Mouse (Mus musculus) lung, embryonic 16.5 days (tissue): ENCODE data around the gene Entr1. TPM values are rescaled to one million over a fixed set of nuclear protein-coding genes. Genes with fewer than 3 reads are reported as not detected.

Experiments
- ATAC-seq: fragments of 200-750 bp; cut with Nextera tagmentation; 2 replicates; pipeline ENCODE4 v1.8.0; 2017; ENCODE audit warnings: low read depth, mild to moderate bottlenecking, moderate library complexity
- H3K27ac ChIP-seq: fragments of 300-500 bp; sonication (generic); 2 replicates; pipeline ENCODE4 v1.5.1; 2014; ENCODE audit warnings: mild to moderate bottlenecking, control low read depth, low read length
- H3K27me3 ChIP-seq: fragments of 300-500 bp; sonication (generic); 2 replicates; pipeline ENCODE4 v1.6.1; 2014; ENCODE audit warnings: low read depth, low read length, mixed read lengths; ENCODE audit not compliant: control insufficient read depth, insufficient read depth
- H3K36me3 ChIP-seq: fragments of 300-500 bp; sonication (generic); 2 replicates; pipeline ENCODE4 v1.6.1; 2014; ENCODE audit warnings: low read length; ENCODE audit not compliant: control insufficient read depth, insufficient read depth
- H3K4me1 ChIP-seq: fragments of 300-500 bp; sonication (generic); replicated peaks from 2 replicates; pipeline ENCODE4 v1.6.1; 2014; ENCODE audit warnings: low read length, mixed read lengths; ENCODE audit not compliant: control insufficient read depth, insufficient read depth
- H3K4me2 ChIP-seq: fragments of 300-500 bp; sonication (generic); 2 replicates; pipeline ENCODE4 v1.6.1; 2014; ENCODE audit warnings: low read depth, low read length, control low read depth
- H3K4me3 ChIP-seq: fragments of 300-500 bp; sonication (generic); 2 replicates; pipeline ENCODE4 v1.5.1; 2014; ENCODE audit warnings: mild to moderate bottlenecking, low read length, control low read depth
- H3K9ac ChIP-seq: fragments of 300-500 bp; sonication (generic); 2 replicates; pipeline ENCODE4 v1.6.1; 2014; ENCODE audit warnings: low read length, control low read depth
- H3K9me3 ChIP-seq: fragments of 300-500 bp; sonication (generic); 2 replicates; pipeline ENCODE4 v1.6.1; 2016; ENCODE audit warnings: low read length; ENCODE audit not compliant: control insufficient read depth
- WGBS: fragments of 180-500 bp; shearing (Covaris S2); extraction: QIAGEN DNeasy Blood & Tissue Kit; methylation state at CpG from one replicate; pipeline ENCODE4 v1.1.7; 2014; 5-methylcytosine and 5-hydroxymethylcytosine counted together
- polyA plus RNA-seq: library from polyadenylated mRNA; unstranded; fragments of >200 nt; fragmentation: Nextera tagmentation; extraction: Ambion mirVana; gene quantifications from 2 replicates; pipeline ENCODE4 v1.2.1, GENCODE M21; 2015

Gene Entr1
- 112 and 117 TPM in 2 replicates for polyA plus RNA-seq

DNA sequence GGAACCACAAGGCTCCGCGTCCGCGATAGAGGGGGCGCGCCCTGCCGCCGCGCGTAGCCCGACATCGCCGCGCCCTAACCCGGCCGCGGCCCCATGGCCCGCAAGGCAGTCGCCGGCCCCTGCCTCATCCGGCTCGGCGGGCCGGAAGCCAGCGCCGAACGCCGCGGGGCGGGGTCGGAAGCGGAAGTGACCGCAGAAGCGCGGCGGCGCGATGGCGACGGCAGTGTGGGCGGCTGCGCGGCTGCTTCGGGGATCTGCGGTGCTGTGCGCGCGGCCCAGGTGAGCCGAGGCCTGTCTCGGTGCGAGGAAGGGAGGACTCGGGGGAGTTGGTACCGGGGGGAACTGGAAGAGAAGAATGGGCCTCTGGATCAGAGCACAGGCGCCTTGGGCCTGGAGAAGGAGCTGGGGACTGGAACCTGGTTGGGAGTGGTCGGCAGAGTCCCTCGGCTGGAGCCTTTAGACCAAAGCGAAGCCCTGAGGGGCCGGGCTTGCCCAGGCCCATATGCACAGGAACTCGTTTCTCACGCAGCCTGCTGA is at the start of gene Entr1, which contains the start of gene Pmpca:
Gene Entr1, minus strand, starts transcription at position 163 of the 537 bp plus-strand sequence.
Gene Pmpca, plus strand, starts transcription at position 186 of the 537 bp plus-strand sequence.
- Histone ChIP-seq H3K27ac (peak within 1 kb of the TSS; percentile 52; the same call in 1 of the 2 replicates), H3K9me3 (no peaks in the 10 kb centered on the region), H3K4me2 (peak within 1 kb of the TSS; percentile 96), H3K9ac (peak within 1 kb of the TSS; percentile 97), H3K27me3 (no peaks in the 10 kb centered on the region), H3K36me3 (peaks cover 47% of the 10 kb centered on the region), H3K4me1 (peaks cover 15% of the 10 kb centered on the region), H3K4me3 (peak within 1 kb of the TSS; percentile 98)
- peak; percentile 89 for ATAC-seq
- WGBS, result 0% methylated on average over 54 of the region's 60 CpGs

DNA sequence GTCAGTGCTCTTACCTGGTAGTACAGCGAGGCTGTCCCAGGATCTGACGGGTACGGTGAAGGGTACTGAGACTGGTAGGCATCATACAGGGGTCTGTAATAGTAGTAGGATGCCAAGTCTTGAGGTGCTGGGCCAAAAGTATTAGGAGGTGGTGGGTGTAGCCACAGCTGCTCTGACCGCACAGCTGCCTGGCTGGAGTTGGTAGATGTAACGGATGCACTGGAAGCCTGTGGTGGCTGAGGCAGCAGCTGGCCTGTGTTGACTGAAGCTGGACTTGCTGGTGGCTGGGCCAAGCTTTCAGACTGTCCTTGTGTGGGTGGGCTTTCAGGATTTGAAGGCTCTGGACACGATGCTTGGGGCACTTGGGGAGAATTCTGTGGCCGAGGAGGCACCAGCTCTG is 49.3 kb upstream of the Entr1 start:
- Histone ChIP-seq H3K27ac (no peak overlapping the region), H3K9me3 (no peaks in the 10 kb centered on the region), H3K27me3 (no peaks in the 10 kb centered on the region), H3K4me2 (no peak overlapping the region), H3K4me1 (peaks cover 3% of the 10 kb centered on the region; the same call in 1 of the 2 replicates), H3K4me3 (no peak overlapping the region), H3K36me3 (peaks cover 38% of the 10 kb centered on the region), H3K9ac (no peak overlapping the region)
- ATAC-seq, result no peak
- WGBS, result 84% methylated on average over 7 of the region's 7 CpGs

DNA sequence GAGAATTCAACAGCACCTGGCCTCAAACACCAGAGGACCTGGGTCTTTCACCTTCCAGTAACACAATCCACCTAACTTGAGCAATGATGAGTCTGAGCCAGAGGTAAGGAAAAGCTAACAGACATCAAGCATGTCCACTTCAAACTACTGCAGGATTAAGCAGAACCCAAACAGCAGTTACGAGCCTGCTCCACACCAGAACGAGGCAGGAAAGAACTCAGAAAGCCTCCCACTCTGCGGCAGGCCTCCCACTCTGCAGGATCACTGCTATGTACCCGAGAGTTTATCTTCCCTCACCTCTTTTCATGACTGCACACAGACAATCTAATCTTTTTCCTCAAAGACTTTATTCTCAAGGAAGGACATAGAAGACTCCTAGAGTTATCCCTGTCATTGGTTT is 48.1 kb upstream of the Entr1 start:
- no peak overlapping the region for H3K9ac ChIP-seq
- no peaks in the 10 kb centered on the region; the same call in 1 of the 2 replicates for H3K4me1 ChIP-seq
- no peak overlapping the region for H3K4me2 ChIP-seq
- peaks cover 41% of the 10 kb centered on the region for H3K36me3 ChIP-seq
- H3K27me3 ChIP-seq, result no peaks in the 10 kb centered on the region
- 63% methylated on average over 4 of the region's 4 CpGs for WGBS
- no peak for ATAC-seq
- H3K27ac ChIP-seq, result no peak overlapping the region
- no peaks in the 10 kb centered on the region for H3K9me3 ChIP-seq
- H3K4me3 ChIP-seq, result no peak overlapping the region

DNA sequence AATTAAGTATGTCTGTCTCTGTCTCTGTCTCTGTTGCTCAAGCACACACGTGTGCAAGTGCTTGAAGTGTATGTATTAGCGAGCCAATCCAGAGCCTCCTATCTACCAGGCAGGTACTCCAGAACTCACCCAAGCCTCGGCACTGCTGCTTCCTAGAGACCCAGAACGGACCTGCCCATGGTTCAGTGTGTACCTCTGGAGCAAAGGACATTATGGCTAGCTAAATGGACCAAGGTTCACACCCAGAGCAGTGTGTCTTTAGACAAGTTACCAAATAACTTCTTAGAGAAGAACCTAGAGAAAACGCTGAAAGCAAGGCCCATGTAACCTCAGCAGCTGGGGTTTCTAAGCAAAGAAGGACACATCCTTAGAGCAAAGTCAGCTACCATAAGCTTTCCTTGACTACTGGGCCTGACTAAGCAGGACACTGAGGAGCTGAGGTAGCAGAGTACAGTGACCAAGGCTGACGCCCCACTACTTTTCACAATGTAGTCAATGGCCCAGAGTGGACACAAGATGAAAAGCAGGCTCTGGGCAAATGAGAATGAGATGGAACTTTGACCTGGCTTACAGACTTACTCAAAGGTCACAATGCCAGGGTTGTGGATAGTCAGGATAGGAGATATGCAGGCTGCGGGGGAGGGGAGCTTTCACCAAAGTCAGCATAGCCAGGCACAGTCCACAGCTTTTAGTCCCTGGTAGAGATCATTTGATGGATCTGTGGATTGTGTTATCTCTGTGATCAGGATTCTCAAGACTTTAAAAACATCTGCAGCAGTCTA is 45.9 kb upstream of the Entr1 start:
- 87% methylated on average over 7 of the region's 7 CpGs for WGBS
- no peak overlapping the region for H3K9ac ChIP-seq
- H3K27ac ChIP-seq, result no peak overlapping the region
- ATAC-seq, result no peak
- H3K36me3 ChIP-seq, result peaks cover 40% of the 10 kb centered on the region
- H3K9me3 ChIP-seq, result no peaks in the 10 kb centered on the region
- no peaks in the 10 kb centered on the region for H3K4me1 ChIP-seq
- no peak overlapping the region for H3K4me3 ChIP-seq
- no peaks in the 10 kb centered on the region for H3K27me3 ChIP-seq
- H3K4me2 ChIP-seq, result no peak overlapping the region

DNA sequence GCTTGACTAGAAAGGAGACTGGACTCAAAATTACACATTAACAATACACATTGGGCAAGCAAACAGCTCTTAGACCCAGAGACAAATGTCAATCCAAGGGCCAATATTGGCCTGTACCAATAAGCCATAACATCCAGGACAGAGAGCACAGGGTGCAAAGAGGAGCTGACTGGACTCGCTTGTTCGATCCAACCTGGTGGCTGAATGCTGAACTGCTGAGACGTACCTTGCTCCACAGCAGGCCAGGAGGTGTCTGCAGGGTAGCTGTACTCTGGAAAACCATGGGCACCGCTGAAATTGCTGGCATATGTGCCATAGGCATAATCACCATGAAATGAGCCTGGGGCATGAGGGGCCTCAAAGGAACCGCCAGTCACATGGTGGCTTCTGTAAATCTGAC is 40.7 kb upstream of the Entr1 start:
- no peak for ATAC-seq
- 95% methylated on average over 5 of the region's 5 CpGs for WGBS
- Histone ChIP-seq H3K9ac (no peak overlapping the region), H3K27ac (no peak overlapping the region), H3K4me1 (no peaks in the 10 kb centered on the region), H3K4me3 (no peak overlapping the region), H3K4me2 (no peak overlapping the region), H3K36me3 (peaks cover 62% of the 10 kb centered on the region), H3K27me3 (no peaks in the 10 kb centered on the region), H3K9me3 (no peaks in the 10 kb centered on the region)

DNA sequence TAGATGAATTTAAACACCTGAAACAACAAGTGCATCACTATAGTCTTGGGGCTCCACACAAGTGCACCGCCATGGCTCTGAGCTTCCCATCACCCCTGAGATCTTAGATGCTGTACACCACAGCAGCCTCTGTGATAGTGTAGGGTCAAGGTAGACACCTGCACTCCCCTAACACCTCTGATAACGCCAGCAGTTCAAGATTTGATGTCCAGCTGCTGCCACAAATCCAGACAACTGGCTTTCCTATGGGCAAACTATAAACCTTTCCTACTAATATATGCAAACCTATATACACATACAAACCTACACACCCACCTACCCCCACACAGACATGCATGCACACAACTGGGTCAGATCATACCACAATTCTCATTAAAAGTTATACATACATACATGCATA is 35.4 kb upstream of the Entr1 start:
- no peak overlapping the region for H3K4me3 ChIP-seq
- H3K9me3 ChIP-seq, result no peaks in the 10 kb centered on the region
- H3K4me1 ChIP-seq, result no peaks in the 10 kb centered on the region
- no peak for ATAC-seq
- H3K36me3 ChIP-seq, result peaks cover 66% of the 10 kb centered on the region
- no peak overlapping the region for H3K4me2 ChIP-seq
- no peaks in the 10 kb centered on the region for H3K27me3 ChIP-seq
- 90% methylated on average over 2 of the region's 2 CpGs for WGBS
- no peak overlapping the region for H3K27ac ChIP-seq
- no peak overlapping the region for H3K9ac ChIP-seq

DNA sequence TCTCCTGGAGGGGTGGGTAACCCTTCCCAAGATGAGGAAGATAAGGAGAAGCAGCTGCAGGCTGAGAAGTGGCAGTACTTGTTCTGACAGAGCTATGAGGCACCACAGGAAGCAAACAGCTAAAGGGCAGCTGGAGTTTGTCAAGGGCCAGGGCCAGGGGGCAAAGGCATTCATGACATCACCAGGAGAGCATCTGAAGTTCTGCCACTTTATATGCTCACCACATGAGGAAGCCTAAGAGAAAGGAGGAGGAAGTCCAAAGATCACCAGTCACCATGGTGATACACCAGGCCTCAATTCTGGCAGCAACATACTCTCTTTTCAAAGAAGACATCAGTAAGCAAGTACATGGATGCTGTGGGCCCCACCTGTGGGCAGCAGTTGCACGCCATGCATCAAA is 34.0 kb upstream of the Entr1 start:
- Histone ChIP-seq H3K4me2 (no peak overlapping the region), H3K27ac (no peak overlapping the region), H3K36me3 (peaks cover 61% of the 10 kb centered on the region), H3K9me3 (no peaks in the 10 kb centered on the region), H3K9ac (no peak overlapping the region), H3K4me3 (no peak overlapping the region), H3K27me3 (no peaks in the 10 kb centered on the region), H3K4me1 (no peaks in the 10 kb centered on the region)
- 84% methylated on average over 1 of the region's 1 CpGs for WGBS
- ATAC-seq, result no peak

DNA sequence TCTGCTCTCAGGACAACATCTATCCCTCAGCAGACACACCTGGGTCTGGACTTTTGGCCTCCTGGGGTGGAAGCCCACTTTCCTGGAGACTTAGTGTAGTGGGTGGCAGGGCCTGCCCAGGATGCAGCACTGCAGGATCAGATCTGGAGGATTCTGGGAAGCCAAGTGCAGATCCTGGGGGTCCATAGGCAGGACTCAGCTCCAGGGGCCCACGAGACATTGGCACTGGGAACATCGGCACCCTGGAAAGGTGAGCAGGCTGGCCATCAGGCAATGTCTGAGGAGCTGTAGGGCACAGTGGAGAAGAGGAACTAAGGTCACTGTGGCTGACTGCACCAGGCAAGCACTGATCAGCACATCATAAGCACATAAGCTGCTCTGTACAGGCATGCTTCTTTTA is 32.9 kb upstream of the Entr1 start:
- no peak for ATAC-seq
- Histone ChIP-seq H3K4me2 (no peak overlapping the region), H3K9ac (no peak overlapping the region)

DNA sequence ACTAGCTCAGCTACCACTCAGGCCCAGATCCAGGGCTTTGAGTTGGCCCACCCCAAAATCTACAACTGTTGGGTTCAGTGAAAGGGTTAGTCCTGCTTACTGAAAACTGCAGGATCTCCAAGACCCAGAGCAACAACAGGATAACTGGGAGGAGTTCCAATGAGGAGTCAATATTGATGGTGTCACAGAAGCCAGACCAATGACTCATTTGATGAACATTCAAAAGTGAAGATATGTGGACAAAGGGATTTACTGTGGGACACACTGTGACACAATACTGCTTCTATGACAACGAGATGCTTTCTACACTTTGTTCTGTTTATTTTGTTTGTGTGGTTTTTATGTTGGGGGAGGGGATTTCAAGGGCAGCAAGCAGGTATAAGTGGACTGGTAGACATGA is 29.0 kb upstream of the Entr1 start:
- Histone ChIP-seq H3K27ac (no peak overlapping the region), H3K4me3 (no peak overlapping the region), H3K9ac (no peak overlapping the region), H3K4me1 (no peaks in the 10 kb centered on the region), H3K27me3 (no peaks in the 10 kb centered on the region), H3K9me3 (no peaks in the 10 kb centered on the region), H3K4me2 (no peak overlapping the region), H3K36me3 (peaks cover 44% of the 10 kb centered on the region)
- ATAC-seq, result no peak
- WGBS, result 63% methylated on average over 1 of the region's 1 CpGs

More for the DNA sequence above, 32.9 kb upstream of the Entr1 start:
- Histone ChIP-seq H3K4me3 (no peak overlapping the region), H3K27me3 (no peaks in the 10 kb centered on the region), H3K4me1 (no peaks in the 10 kb centered on the region), H3K9me3 (no peaks in the 10 kb centered on the region), H3K27ac (no peak overlapping the region), H3K36me3 (peaks cover 58% of the 10 kb centered on the region)
- whole genome bisulfite sequencing, result 93% methylated on average over 2 of the region's 2 CpGs
